Mouse (Mus musculus): Measurements from ENCODE around the gene Efna2. TPM values are rescaled to one million over a fixed set of nuclear protein-coding genes. Genes with fewer than 3 reads are reported as not detected.
"Not testable (repeated sequence)": the region's sequence is repeated elsewhere in the genome, so short reads cannot be mapped to it uniquely, and the experiment has no call there.

Gene Efna2
- polyA plus RNA-seq, 1 experiment from 2014 or later, result 47.9 TPM

GRCm38 (mm10) chr10:80208248-80208647, 29.0 kb downstream of the Efna2 start:
- peak overlapping the region; percentile 47; the same call in 1 of the 2 replicates for H3K27ac ChIP-seq
- no peak overlapping the region for H3K4me3 ChIP-seq
- no peaks in the 10 kb centered on the region for H3K36me3 ChIP-seq
- H3K4me1 ChIP-seq, result peaks cover 22% of the 10 kb centered on the region
- ATAC-seq (ENCODE audit: low FRiP score, low read depth), result no peak
- H3K27me3 ChIP-seq (replicated peaks), result no peaks in the 10 kb centered on the region
- 71% methylated on average over 4 of the region's 4 CpGs for WGBS
- H3K9me3 ChIP-seq, result no peaks in the 10 kb centered on the region
- H3K4me2 ChIP-seq (replicated peaks), result peak overlapping the region; percentile 52
- H3K9ac ChIP-seq, result no peak overlapping the region

GRCm38 (mm10) chr10:80208841-80209371, 29.6 kb downstream of the Efna2 start:
- H3K4me1 ChIP-seq, result peaks cover 20% of the 10 kb centered on the region
- no peak overlapping the region for H3K4me3 ChIP-seq

GRCm38 (mm10) chr10:80211547-80212103, 32.3 kb downstream of the Efna2 start:
- H3K4me2 ChIP-seq (replicated peaks); H3K27ac ChIP-seq; H3K36me3 ChIP-seq; H3K27me3 ChIP-seq (replicated peaks); H3K9ac ChIP-seq; ATAC-seq (ENCODE audit: low FRiP score, low read depth); H3K9me3 ChIP-seq; H3K4me3 ChIP-seq: not testable (repeated sequence)
- H3K4me1 ChIP-seq, result peaks cover 20% of the 10 kb centered on the region
- WGBS, result 68% methylated on average over 7 of the region's 7 CpGs

More at GRCm38 (mm10) chr10:80208841-80209371, 29.6 kb downstream of the Efna2 start:
- H3K9me3 ChIP-seq, result no peaks in the 10 kb centered on the region
- no peaks in the 10 kb centered on the region for H3K36me3 ChIP-seq
- peak; percentile 62 for ATAC-seq (ENCODE audit: low FRiP score, low read depth)
- peak overlapping the region; percentile 52 for H3K4me2 ChIP-seq (replicated peaks)
- H3K27ac ChIP-seq, result peak overlapping the region; percentile 47; the same call in 1 of the 2 replicates
- WGBS, result 4% methylated on average over 24 of the region's 24 CpGs
- H3K9ac ChIP-seq, result 0 out of 2 replicates have a peak overlapping the region, but pooled peaks have one; percentile 29
- H3K27me3 ChIP-seq (replicated peaks), result no peaks in the 10 kb centered on the region

- no peaks in the 10 kb centered on the region for H3K9me3 ChIP-seq
- no peak overlapping the region for H3K4me3 ChIP-seq
- H3K9ac ChIP-seq, result 0 out of 2 replicates have a peak overlapping the region, but pooled peaks have one; percentile 17
- 15% methylated on average over 16 of the region's 16 CpGs for WGBS
- ATAC-seq (ENCODE audit: low FRiP score, low read depth), result no peak
- no peak overlapping the region for H3K4me2 ChIP-seq (replicated peaks)
- no peaks in the 10 kb centered on the region for H3K27me3 ChIP-seq (replicated peaks)
- no peaks in the 10 kb centered on the region for H3K36me3 ChIP-seq
- H3K27ac ChIP-seq, result no peak overlapping the region
- H3K4me1 ChIP-seq, result peaks cover 5% of the 10 kb centered on the region
Observed at GRCm38 (mm10) chr10:80215048-80215772, 35.9 kb downstream of the Efna2 start.

GRCm38 (mm10) chr10:80220676-80221075, 41.4 kb downstream of the Efna2 start:
- ATAC-seq (ENCODE audit: low FRiP score, low read depth), result no peak
- H3K36me3 ChIP-seq, result no peaks in the 10 kb centered on the region
- H3K4me3 ChIP-seq, result no peak overlapping the region
- H3K9ac ChIP-seq, result no peak overlapping the region
- no peak overlapping the region for H3K4me2 ChIP-seq (replicated peaks)
- 32% methylated on average over 6 of the region's 9 CpGs for WGBS
- no peaks in the 10 kb centered on the region for H3K9me3 ChIP-seq
- no peak overlapping the region for H3K27ac ChIP-seq
- no peaks in the 10 kb centered on the region for H3K27me3 ChIP-seq (replicated peaks)
- peaks cover 6% of the 10 kb centered on the region; the same call in 1 of the 2 replicates for H3K4me1 ChIP-seq

- H3K36me3 ChIP-seq; ATAC-seq (ENCODE audit: low FRiP score, low read depth); H3K27ac ChIP-seq; H3K27me3 ChIP-seq (replicated peaks); H3K9ac ChIP-seq; H3K9me3 ChIP-seq; H3K4me3 ChIP-seq; H3K4me2 ChIP-seq (replicated peaks): not testable (repeated sequence)
- peaks cover 22% of the 10 kb centered on the region for H3K4me1 ChIP-seq
- WGBS, result 90% methylated on average over 2 of the region's 2 CpGs
Observed at GRCm38 (mm10) chr10:80223137-80223536, 43.9 kb downstream of the Efna2 start.

GRCm38 (mm10) chr10:80226071-80226415, 46.8 kb downstream of the Efna2 start:
- 1% methylated on average over 14 of the region's 14 CpGs for WGBS

GRCm38 (mm10) chr10:80226416-80227165, 47.3 kb downstream of the Efna2 start, which contains the start of gene Mum1:
Gene Mum1 (plus strand): TSS chr10:80226434.
- Histone ChIP-seq H3K27ac (peak within 1 kb of the TSS; percentile 84), H3K9me3 (no peaks in the 10 kb centered on the region), H3K4me1 (peaks cover 41% of the 10 kb centered on the region), H3K36me3 (peaks cover 15% of the 10 kb centered on the region), H3K27me3 (replicated peaks) (no peaks in the 10 kb centered on the region), H3K9ac (peak within 1 kb of the TSS; percentile 96), H3K4me3 (peak within 1 kb of the TSS; percentile 88), H3K4me2 (replicated peaks) (peak within 1 kb of the TSS; percentile 93)
- WGBS, result under 1% methylated on average over 74 of the region's 75 CpGs
- ATAC-seq (ENCODE audit: low FRiP score, low read depth), result peak; percentile 98

More at GRCm38 (mm10) chr10:80226071-80226415, 46.8 kb downstream of the Efna2 start:
- no peaks in the 10 kb centered on the region for H3K27me3 ChIP-seq (replicated peaks)
- peaks cover 41% of the 10 kb centered on the region for H3K4me1 ChIP-seq
- no peak for ATAC-seq (ENCODE audit: low FRiP score, low read depth)
- peak overlapping the region; percentile 93 for H3K4me2 ChIP-seq (replicated peaks)
- peak overlapping the region; percentile 49; the same call in 1 of the 2 replicates for H3K9ac ChIP-seq
- H3K36me3 ChIP-seq, result peaks cover 13% of the 10 kb centered on the region
- H3K4me3 ChIP-seq, result peak overlapping the region; percentile 88
- H3K27ac ChIP-seq, result peak overlapping the region; percentile 84
- H3K9me3 ChIP-seq, result no peaks in the 10 kb centered on the region

- Histone ChIP-seq H3K27me3 (replicated peaks) (no peaks in the 10 kb centered on the region), H3K9me3 (no peaks in the 10 kb centered on the region), H3K4me3 (peak overlapping the region; percentile 88), H3K4me2 (replicated peaks) (peak overlapping the region; percentile 93), H3K36me3 (peaks cover 20% of the 10 kb centered on the region), H3K4me1 (peaks cover 41% of the 10 kb centered on the region), H3K27ac (peak overlapping the region; percentile 84; the same call in 1 of the 2 replicates), H3K9ac (peak overlapping the region; percentile 96)
- ATAC-seq (ENCODE audit: low FRiP score, low read depth), result no peak
- 13% methylated on average over 10 of the region's 10 CpGs for WGBS
Observed at GRCm38 (mm10) chr10:80227166-80227539, 47.9 kb downstream of the Efna2 start.

- Histone ChIP-seq H3K36me3 (peaks cover 30% of the 10 kb centered on the region), H3K9ac (0 out of 2 replicates have a peak overlapping the region, but pooled peaks have one; percentile 96), H3K27ac (peak overlapping the region; percentile 84; the same call in 1 of the 2 replicates), H3K9me3 (no peaks in the 10 kb centered on the region), H3K4me3 (peak overlapping the region; percentile 88; the same call in 1 of the 2 replicates), H3K4me1 (peaks cover 49% of the 10 kb centered on the region), H3K27me3 (replicated peaks) (no peaks in the 10 kb centered on the region), H3K4me2 (replicated peaks) (peak overlapping the region; percentile 93)
- 65% methylated on average over 15 of the region's 15 CpGs for WGBS
- no peak for ATAC-seq (ENCODE audit: low FRiP score, low read depth)
Observed at GRCm38 (mm10) chr10:80227877-80228775, 48.8 kb downstream of the Efna2 start.

GRCm38 (mm10) chr10:80236145-80236825, 57.0 kb downstream of the Efna2 start:
- H3K4me2 ChIP-seq (replicated peaks), result no peak overlapping the region
- no peak overlapping the region for H3K4me3 ChIP-seq
- H3K27ac ChIP-seq, result no peak overlapping the region
- no peak overlapping the region for H3K9ac ChIP-seq
- 97% methylated on average over 13 of the region's 13 CpGs for WGBS
- peaks cover 95% of the 10 kb centered on the region for H3K36me3 ChIP-seq
- H3K4me1 ChIP-seq, result peaks cover 13% of the 10 kb centered on the region
- no peak for ATAC-seq (ENCODE audit: low FRiP score, low read depth)
- no peaks in the 10 kb centered on the region for H3K9me3 ChIP-seq
- H3K27me3 ChIP-seq (replicated peaks), result no peaks in the 10 kb centered on the region
